Mouse (Mus musculus) MEL (cell line): Measurements from ENCODE around the gene Nipbl.

Experiments
- CHD1 ChIP-seq: IDR thresholded peaks from 2 replicates; pipeline ENCODE4 v1.6.1; 2012; ENCODE audit warnings: low read depth, mild to moderate bottlenecking, inconsistent platforms, low read length, improper control_type of control experiment
- CHD2 ChIP-seq: IDR thresholded peaks from 2 replicates; pipeline ENCODE4 v1.6.1; 2011; ENCODE audit warnings: low read length, improper control_type of control experiment
- CTCF ChIP-seq, 3 experiments: IDR thresholded peaks in 2 of 3; conservative IDR thresholded peaks in 1 of 3; 2 replicates each; pipeline ENCODE4 v1.5.1; 2011 to 2012; ENCODE audit warnings: low read length in 3 of 3, low read depth in 2 of 3, mild to moderate bottlenecking in 2 of 3, improper control_type of control experiment in 1 of 3, inconsistent platforms in 1 of 3, mixed read lengths in 1 of 3, moderate library complexity in 1 of 3; ENCODE audit not compliant: control insufficient read depth in 1 of 3, insufficient read depth in 1 of 3, poor library complexity in 1 of 3, severe bottlenecking in 1 of 3
- EP300 ChIP-seq, 2 experiments: IDR thresholded peaks; 2 replicates each; pipeline ENCODE4 v1.6.1; 2011; ENCODE audit warnings: improper control_type of control experiment in 2 of 2, low read length in 2 of 2, low read depth in 1 of 2, mild to moderate bottlenecking in 1 of 2
- GATA1 ChIP-seq: IDR thresholded peaks from 2 replicates; pipeline ENCODE4 v1.6.1; 2011; ENCODE audit warnings: low read depth, low read length, improper control_type of control experiment
- MAFK ChIP-seq: IDR thresholded peaks from 2 replicates; pipeline ENCODE4 v1.6.1; 2011; ENCODE audit warnings: low read depth, mild to moderate bottlenecking, low read length, improper control_type of control experiment, borderline replicate concordance
- MAZ ChIP-seq: IDR thresholded peaks from 2 replicates; pipeline ENCODE4 v1.6.1; 2012; ENCODE audit warnings: low read depth, mild to moderate bottlenecking, inconsistent platforms, low read length, improper control_type of control experiment
- POLR2A ChIP-seq, 2 experiments: IDR thresholded peaks; 2 replicates each; pipeline ENCODE4 v1.6.1; 2011 to 2012; ENCODE audit warnings: low read length in 2 of 2, mild to moderate bottlenecking in 2 of 2, control low read depth in 1 of 2, improper control_type of control experiment in 1 of 2, low read depth in 1 of 2, moderate library complexity in 1 of 2; ENCODE audit not compliant: control insufficient read depth in 1 of 2, insufficient read depth in 1 of 2, poor library complexity in 1 of 2
- TBP ChIP-seq: IDR thresholded peaks from 2 replicates; pipeline ENCODE4 v1.8.0; 2011; ENCODE audit warnings: low read depth, low read length, improper control_type of control experiment
- UBTF ChIP-seq: IDR thresholded peaks from 2 replicates; pipeline ENCODE4 v1.6.1; 2012; ENCODE audit warnings: low read depth, mild to moderate bottlenecking, inconsistent platforms, low read length, improper control_type of control experiment, moderate library complexity, borderline replicate concordance; ENCODE audit not compliant: insufficient read depth

DNA sequence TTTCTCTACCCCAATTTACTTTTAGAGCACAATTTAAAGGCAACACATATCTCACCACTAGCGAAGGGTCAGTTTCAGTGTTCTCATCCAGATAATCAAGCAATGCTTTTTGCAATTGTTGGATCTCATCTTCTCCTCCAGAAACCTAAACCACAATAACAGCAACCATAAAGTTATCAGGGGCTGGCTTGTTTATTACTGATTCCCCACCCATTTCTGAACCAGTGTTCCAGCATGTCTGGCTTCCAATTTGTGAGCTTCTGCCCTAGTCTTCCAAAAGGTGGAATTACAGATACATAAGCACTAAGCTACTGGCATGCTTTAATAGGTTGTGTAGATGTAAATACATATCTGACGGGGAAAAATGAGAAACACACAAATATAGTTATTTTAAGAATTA lies 118.6 kb downstream of the Nipbl start:
- TF ChIP-seq MAZ (no peak), CTCF (IDR thresholded peaks at IDR 0.05 in 2 of 3, conservative IDR thresholded peaks at IDR 0.05 in 1 of 3; ENCODE audit: control insufficient read depth in 1 of 3, insufficient read depth in 1 of 3, low read depth in 2 of 3, low read length in 3 of 3, poor library complexity in 1 of 3, severe bottlenecking in 1 of 3) (no peak), POLR2A (IDR thresholded peaks at IDR 0.05; ENCODE audit: control insufficient read depth in 1 of 2, insufficient read depth in 1 of 2, low read depth in 1 of 2, low read length in 2 of 2, poor library complexity in 1 of 2) (no peak), MAFK (no peak), GATA1 (0 out of 2 replicates have a peak, but pooled peaks have one; percentile 16), TBP (no peak), EP300 (IDR thresholded peaks at IDR 0.05; ENCODE audit: low read depth in 1 of 2, low read length in 2 of 2) (peak; percentile 20 to 49; a peak in 3 of 4 replicates), UBTF (no peak), CHD2 (no peak), CHD1 (no peak)
